Mouse (Mus musculus): ENCODE results near the gene Qrich2.

Qrich2 gene

DNA sequence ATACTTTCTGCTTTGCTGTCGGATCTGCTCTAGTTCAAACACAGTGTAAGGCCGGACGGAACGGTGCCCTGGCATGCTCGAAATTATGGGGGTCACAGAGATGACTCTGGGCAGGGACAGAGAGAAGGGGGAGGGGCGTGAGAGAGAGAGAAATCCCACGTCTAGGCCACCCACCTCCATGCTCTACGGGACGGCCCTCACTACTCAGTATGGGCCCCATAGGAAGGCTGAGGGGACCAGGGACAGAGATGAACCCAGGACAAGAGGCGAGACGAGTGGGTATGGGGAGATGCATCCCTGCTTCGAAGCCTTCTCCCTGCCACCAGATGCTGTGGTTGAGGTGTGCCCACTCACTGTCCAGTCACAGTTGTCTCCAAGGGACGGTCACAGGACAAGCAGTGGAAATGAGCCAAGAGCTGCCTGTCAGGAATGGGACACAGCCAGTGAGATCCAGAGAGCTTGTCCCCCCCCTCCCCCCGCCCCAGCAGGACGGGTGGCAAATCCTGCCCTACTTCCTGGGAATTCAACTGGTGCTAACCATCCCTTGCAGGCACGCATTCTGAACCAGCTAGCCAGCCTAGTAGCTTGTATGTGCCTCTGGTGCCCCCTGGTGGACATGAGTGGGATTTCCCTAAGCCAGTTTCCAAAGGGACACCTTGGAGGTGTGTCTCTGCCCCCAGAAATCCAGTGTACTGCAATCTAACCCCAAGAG is 20.3 kb downstream of the Qrich2 start:
- in situ Hi-C loops (cut with MboI) = loop anchor here (5.0 kb wide), 1 partner anchor 128 kb away; no protein-coding TSS in a partner anchor

DNA sequence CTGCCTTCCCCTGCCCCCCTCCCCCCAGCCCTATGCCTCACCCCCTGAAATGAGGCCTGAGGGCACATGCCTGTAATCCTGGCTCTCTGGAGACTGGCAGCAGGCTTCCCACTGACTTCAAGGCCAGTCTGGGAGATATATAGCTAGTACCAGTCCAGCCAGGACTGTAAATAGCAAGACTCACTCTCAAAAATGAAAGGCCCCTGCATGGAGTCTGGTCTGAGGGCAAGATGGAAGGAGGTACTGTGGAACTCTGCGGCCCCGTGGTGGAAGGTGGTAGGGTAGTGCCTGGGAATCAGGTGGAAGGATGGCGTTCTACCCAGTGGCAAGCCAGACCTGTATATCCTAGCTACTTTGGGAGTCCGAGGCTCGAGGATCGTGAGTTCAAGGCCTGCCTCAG is 22.1 kb downstream of the Qrich2 start:
- in situ Hi-C loops (cut with MboI) = loop anchor here (5.0 kb wide), 1 partner anchor 47 kb away; no protein-coding TSS in a partner anchor

DNA sequence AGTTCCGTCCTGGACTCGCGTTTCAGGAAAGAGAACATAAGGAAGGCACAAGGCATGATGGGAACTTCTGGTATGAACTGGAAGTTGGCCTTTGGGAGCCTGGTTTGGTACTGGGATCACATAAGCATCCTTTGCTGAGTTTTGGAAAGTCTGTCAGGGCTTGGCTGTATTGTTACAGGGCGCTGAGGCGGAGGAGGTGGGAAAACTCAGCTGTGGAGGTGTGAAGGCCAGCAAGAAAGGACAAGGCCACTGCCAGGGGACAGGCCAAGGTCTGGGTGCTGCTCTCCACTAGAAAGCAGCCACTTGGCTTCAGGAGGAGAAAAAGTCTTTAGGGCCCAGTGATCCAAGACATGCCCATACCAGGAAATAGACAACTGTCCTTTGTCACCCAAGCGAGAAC is 22.7 kb downstream of the Qrich2 start:
- in situ Hi-C loops (cut with MboI) = loop anchor here (5.0 kb wide), 1 partner anchor 46 kb away; no protein-coding TSS in a partner anchor

DNA sequence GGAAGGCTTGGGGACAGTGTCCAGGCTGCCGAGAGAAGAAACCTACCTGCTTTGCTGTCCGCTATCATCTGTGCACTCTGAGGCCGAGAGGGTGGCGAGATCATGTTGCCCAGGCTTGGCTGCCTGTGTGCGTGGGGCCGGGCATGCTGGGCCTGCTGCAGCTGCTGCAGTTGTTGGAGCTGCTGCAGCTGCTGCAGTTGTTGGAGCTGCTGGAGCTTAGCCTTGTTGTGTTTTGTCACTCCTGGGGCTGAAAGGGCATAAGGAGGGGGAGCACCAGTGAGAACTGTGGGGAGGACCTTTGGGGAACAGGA is 23.2 kb downstream of the Qrich2 start:
- in situ Hi-C loops (cut with MboI) = loop anchor here (5.0 kb wide), 1 partner anchor 46 kb away; no protein-coding TSS in a partner anchor

DNA sequence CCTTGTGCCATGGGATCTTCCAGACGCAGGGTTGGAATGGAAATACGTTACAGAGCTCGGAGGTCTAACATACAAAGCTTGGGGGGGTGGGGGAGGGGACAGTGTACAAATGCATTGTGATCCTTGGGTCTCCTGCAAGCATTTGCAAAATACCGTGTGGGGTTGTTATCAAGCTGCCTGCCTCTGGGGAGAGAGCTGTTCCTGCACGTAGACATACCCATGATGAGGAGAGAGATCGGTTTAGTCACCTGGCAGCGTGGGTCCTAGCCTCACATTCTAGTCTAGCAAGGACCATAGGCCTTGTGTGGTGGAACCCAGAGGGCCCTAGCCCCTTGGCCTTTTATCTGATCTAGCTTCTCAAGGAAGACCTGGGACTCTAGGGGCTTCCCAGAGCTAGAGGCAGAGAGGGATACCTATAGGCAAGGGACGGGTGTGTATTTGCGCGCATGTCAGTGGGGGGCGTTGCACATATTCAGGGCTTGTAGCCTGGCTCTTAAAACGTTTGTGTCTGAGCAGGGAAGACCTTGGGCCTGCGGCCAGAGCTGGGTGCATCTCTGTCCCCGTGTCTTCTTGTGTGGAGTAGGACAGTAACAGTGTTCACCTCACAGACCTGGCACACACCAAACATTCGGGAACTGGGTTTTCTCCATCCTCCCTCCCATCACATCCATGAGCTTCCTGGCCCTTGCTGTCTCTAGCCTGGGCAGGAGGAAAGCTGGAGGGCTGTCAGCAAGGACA is 23.7 kb downstream of the Qrich2 start:
- in situ Hi-C loops (cut with MboI) = loop anchor here (5.0 kb wide), 1 partner anchor 45 kb away; no protein-coding TSS in a partner anchor

DNA sequence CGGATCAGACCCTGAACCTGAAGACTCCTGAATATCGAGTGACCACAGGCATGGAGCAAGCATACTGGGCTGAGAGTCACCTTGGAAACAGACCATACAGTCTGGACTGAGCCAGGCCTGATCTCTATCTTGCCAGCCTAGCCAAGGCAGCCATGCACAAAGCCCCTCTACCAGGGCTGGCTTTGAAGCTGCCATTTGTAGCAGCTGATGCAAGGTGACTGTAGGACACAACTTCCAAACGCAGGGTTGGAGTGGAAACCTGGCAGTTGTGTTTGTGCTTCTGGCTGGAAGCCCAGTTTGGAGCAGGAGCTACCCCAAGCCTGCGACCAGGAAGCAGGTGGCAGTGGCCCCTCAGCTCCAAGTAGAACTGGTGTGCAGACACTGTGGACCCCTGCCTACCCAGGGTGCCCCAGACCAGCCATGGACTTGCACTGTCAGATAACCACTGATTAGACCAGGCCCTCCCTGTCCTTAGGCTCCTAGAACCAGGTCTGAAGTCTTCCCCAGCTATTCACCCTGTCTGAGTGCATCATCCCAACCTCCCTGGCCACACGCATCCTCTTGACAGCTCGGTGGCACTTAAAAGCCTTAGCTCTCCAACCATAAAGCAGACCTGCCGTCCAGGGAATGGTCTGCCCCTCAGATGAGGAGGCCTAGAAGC is 25.5 kb downstream of the Qrich2 start:
- in situ Hi-C loops (cut with MboI) = loop anchor here (5.0 kb wide), 1 partner anchor 43 kb away; no protein-coding TSS in a partner anchor

DNA sequence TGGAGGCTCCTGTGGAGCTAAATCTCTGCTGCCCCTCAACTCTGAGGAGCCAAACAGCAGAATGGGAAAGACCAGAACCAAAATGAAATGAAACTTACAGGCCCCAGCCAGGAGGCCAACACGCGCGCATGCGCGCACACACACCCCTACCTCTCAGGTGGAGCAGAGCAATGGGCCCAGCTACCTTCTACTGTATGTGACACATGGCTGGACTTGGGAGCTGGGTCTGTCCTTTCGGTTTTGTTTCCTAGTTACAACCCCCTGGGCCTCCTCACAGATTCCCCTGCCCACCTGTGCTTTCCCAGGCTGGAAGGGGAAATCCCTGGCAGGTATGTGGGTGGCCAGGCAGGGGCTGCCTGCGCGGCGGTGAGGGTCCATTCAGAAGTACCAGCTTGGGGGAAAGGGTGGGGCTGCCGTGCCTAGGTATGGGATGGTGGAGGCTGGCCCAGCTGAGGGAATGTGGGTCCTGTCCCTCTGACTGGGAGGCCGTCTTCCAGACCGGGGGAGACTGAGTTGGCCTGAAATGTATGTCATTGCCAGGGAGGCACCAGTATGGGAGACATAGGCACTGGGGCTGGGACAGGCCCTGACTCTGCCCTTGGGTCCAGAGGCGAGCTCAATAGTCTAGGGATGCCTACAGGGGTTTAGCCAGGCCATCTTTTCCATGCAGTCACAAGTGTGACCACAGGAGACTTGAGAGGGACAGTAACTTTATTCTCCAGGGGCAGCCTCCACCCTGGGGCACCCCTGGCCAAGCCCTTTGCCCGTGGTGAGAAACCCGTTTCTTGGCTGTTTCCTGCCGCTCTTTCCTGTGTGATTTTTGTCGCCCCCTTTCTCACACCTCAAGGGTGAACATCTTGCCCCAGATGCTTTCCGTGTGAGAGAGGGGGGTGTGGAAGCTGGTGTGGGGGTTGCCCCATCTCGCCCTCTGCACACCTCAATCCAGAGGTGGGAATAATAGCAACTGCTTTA is 26.5 kb downstream of the Qrich2 start:
- in situ Hi-C loops (cut with MboI) = loop anchor here (5.0 kb wide), 1 partner anchor 42 kb away; no protein-coding TSS in a partner anchor

GRCm38 (mm10) chr11:116437541-116437940 is 28.5 kb downstream of the Qrich2 start:
- in situ Hi-C loops (cut with MboI) = no loop called here

DNA sequence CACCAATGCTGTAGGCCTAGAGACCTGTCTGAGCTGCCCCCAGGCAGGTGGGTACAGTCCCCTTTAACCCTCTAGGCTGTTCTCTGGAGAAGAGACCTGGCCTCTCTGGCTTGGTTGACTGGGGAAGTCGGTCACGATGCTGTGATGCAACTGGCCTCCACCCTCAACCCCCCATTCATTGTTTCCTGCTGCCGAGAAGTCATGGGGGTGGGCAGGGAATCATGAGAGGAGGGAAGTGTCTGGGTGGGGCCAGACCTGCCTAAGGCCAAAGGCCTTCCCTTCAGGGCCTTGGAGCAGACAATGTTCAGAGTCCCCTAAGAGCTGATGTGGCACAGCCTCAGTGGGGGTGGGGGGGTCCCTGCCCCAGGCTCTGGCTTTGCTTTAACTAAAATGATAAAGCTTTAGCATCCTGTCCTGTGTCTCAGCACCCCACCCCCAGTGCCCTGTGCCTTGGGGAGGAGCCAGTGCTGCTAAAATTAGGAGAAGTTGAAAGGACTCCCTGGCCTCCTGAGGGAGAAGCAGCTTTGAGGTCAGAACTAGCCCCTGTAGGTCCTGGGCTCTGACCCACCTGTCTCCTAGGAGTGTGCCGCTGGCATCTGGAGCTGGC is 29.2 kb downstream of the Qrich2 start:
- in situ Hi-C loops (cut with MboI) = no loop called here

DNA sequence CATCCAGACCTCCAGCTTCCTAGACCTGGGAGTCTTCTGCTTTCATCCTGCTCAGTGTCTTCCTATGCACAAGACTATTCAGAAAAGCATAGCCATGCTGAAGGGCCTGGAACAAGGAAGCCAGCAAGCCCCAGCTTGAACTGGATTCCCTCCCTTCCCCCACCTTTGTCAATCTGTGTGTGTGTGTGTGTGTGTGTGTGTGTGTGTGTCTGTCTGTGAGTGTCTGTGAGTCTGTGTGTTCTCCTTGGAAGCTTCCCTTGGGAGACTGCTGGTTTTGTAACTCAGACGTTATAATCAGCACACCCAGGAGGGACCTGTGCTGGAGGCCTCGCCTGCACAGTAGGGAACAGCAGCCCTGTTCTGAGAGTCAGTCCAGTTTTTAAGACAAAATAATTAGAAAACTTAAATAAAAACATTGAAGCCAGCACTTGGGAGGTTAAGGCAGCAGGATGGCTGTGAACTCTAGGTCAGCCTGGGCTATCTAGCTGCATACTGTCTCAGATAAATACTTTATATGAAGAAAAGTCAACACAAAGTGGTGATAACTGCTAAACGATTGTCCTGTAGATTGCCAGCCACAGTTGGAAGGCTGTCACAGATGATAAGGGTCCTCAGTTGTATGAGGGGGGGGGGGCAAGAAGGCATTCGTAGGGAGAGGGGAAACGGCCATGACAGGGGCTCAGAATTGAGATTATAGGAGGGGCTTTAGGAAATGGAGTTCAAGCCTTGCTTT is 29.9 kb downstream of the Qrich2 start:
- in situ Hi-C loops (cut with MboI) = no loop called here

DNA sequence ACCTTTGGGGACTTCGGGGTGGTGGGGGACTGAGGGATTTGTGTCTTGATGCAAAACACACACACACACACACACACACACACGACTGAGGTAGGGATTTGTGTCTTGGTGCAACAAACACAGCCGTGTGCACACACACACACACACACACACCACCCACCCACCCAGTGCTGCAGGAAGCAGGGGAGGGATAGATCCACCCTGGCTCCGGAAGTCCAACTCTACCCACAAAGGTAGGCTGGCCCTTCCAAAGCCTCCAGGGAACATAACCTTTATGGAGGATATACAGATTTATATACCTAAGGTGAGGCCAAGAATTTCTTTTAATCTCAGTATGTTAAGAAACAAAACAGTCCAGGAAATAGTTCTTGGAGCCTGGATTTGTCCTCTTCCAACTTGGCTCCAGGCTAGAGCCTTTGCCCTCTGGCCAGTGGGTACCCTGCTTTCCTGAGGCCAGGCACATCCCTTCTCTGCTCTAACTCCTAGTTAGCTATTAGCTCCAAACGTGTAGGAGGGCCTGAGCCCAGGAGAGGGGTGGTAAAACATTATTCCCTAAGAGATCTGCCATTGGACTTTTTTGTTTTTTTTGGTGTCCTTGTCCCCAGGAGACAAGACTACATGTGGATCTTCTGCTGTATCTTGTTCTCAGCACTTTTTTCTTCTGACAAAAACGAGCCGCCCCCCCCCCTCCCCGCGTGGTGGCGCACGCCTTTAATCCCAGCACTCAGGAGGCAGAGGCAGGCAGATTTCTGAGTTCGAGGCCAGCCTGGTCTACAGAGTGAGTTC is 30.9 kb downstream of the Qrich2 start:
- in situ Hi-C loops (cut with MboI) = no loop called here

- in situ Hi-C loops (cut with MboI) = no loop called here
These were observed 31.6 kb downstream of the Qrich2 start for GRCm38 (mm10) chr11:116434287-116434966.

- in situ Hi-C loops (cut with MboI) = no loop called here
These were observed 32.4 kb downstream of the Qrich2 start, which contains the start of gene Ubald2 for GRCm38 (mm10) chr11:116433356-116434286. TSS of gene Ubald2 (plus strand) at chr11:116434094.

DNA sequence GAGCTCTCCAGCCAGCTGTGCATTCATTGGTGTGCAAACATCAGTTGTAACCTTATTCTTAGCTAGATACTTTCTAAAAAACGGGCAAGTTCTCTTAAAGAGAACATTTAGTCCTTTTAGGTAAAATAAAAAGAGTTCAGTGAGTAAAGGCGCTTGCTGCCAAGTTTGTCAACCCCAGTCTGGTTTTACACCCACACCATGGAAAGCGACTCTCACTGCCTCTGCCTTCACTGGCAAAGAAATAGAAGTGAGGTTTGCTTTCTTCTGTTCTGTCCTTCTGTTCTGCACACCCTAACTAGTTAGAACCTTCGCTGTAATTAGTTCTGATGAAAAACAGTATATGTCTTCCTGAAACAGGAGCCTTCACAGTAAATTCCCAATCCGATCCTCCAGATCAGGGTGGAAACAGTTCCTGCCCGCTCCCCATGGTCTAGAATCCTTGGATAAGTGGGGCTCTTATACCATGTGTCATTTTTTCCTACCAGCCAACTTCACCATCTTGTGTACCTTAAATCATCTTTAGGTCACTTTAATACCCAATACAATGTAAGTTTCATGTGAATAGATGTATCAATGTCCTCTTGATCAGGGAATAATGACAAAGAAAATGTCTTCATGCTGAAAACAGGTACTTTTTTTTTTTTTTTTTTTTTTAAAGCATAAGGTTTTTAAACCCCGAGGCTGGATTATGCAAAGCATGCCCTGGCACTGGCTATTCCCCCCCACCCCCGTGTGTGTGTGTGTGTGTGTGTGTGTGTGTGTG is 33.3 kb downstream of the Qrich2 start:
- in situ Hi-C loops (cut with MboI) = no loop called here

DNA sequence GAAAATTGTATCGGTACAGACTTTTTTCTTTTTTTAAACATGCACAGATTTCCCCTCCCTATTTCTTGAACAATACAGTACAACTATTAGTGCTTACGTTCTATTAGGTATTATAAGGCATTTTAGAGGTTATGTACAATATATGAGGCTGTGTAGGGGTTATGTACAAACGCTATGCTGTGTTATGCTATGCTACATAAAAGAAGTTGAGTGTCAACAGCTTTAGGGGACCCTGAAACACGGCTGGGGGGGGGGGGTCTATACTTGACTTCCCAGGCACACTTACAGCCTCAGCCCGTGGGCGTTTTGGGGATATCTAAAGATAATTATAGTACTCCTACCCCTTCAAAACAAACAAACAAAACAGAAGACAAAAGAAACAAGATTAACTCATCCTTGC is 33.9 kb downstream of the Qrich2 start:
- in situ Hi-C loops (cut with MboI) = no loop called here

- in situ Hi-C loops (cut with MboI) = no loop called here
These were observed 34.5 kb downstream of the Qrich2 start for GRCm38 (mm10) chr11:116431428-116432077.
